Mouse (Mus musculus) embryonic facial prominence, embryonic 11.5 days (tissue): ENCODE results near the gene Serpina1e. TPM values are rescaled to one million over a fixed set of nuclear protein-coding genes. Genes with fewer than 3 reads are reported as not detected.
"Not testable (repeated sequence)": the region's sequence is repeated elsewhere in the genome, so short reads cannot be mapped to it uniquely, and the experiment has no call there.

Source experiments
- ATAC-seq: fragments of 200-750 bp; cut with Nextera tagmentation; replicated peaks from 2 replicates; pipeline ENCODE4 v1.8.0; 2017; ENCODE audit warnings: low read depth; ENCODE audit not compliant: insufficient number of reproducible peaks, low FRiP score, low TSS enrichment
- DNase-seq: peaks from one replicate; pipeline ENCODE4 v3.0.0-alpha.2; 2015; ENCODE audit warnings: low spot score
- H3K27ac ChIP-seq: fragments of 300-500 bp; sonication (generic); replicated peaks from 2 replicates; pipeline ENCODE4 v1.5.1; 2014; ENCODE audit warnings: mild to moderate bottlenecking, low read depth, low read length, control low read depth
- H3K27me3 ChIP-seq: fragments of 300-500 bp; sonication (generic); 2 replicates; pipeline ENCODE4 v1.6.1; 2014; ENCODE audit warnings: mild to moderate bottlenecking, low read length, moderate library complexity, mixed read lengths; ENCODE audit not compliant: control insufficient read depth, insufficient read depth
- H3K36me3 ChIP-seq: fragments of 300-500 bp; sonication (generic); replicated peaks from 2 replicates; pipeline ENCODE4 v1.6.1; 2014; ENCODE audit warnings: low read depth, mild to moderate bottlenecking, low read length, moderate library complexity, mixed read lengths; ENCODE audit not compliant: control insufficient read depth, insufficient read depth
- H3K4me1 ChIP-seq: fragments of 300-500 bp; sonication (generic); 2 replicates; pipeline ENCODE4 v1.6.1; 2014; ENCODE audit warnings: low read length, mixed read lengths; ENCODE audit not compliant: control insufficient read depth, insufficient read depth
- H3K4me2 ChIP-seq: fragments of 300-500 bp; sonication (generic); 2 replicates; pipeline ENCODE4 v1.6.1; 2014; ENCODE audit warnings: low read depth, mild to moderate bottlenecking, control low read depth, low read length, moderate library complexity
- H3K4me3 ChIP-seq: fragments of 300-500 bp; sonication (generic); 2 replicates; pipeline ENCODE4 v1.5.1; 2014; ENCODE audit warnings: low read depth, low read length, control low read depth
- H3K9ac ChIP-seq: fragments of 300-500 bp; sonication (generic); replicated peaks from 2 replicates; pipeline ENCODE4 v1.6.1; 2014; ENCODE audit warnings: mild to moderate bottlenecking, control low read depth, low read length
- H3K9me3 ChIP-seq: fragments of 300-500 bp; sonication (generic); replicated peaks from 2 replicates; pipeline ENCODE4 v1.6.1; 2016; ENCODE audit warnings: mild to moderate bottlenecking, low read length, inconsistent platforms, mixed read lengths; ENCODE audit not compliant: control insufficient read depth
- WGBS: fragments of 180-500 bp; shearing (Covaris S2); extraction: QIAGEN DNeasy Blood & Tissue Kit; methylation state at CpG from one replicate; pipeline ENCODE4 v1.1.7; 2014; 5-methylcytosine and 5-hydroxymethylcytosine counted together
- polyA plus RNA-seq: library from polyadenylated mRNA; unstranded; fragments of >200 nt; fragmentation: Nextera tagmentation; extraction: Ambion mirVana; gene quantifications from 2 replicates; pipeline ENCODE4 v1.2.1, GENCODE M21; 2014

Gene Serpina1e
- polyA plus RNA-seq, 1 experiment from 2014 or later, result not detected

DNA sequence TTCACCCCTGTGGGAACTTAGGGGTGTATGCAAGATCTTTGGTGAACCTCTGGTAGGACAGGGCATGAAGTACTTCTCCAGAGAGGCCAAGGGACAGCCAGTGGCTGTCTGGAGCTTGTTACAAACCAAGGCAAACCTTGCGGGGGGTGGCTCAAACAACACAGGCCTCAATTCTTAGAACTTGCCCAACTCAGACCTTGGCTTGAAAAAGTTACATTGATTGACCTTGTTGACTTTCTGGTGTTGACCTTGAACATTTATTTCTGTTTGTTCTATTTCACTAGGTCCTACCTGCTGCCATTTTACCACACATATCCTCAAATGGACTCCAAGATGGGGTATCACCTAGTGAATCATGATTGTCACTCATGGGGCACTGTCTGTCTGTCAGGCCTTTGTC lies 2.9 kb upstream of the Serpina1e start:
- Histone ChIP-seq H3K36me3 (no peaks in the 10 kb centered on the region), H3K9me3 (no peaks in the 10 kb centered on the region), H3K4me3 (no peak overlapping the region), H3K4me2 (no peak overlapping the region), H3K4me1 (no peaks in the 10 kb centered on the region), H3K27me3 (no peaks in the 10 kb centered on the region), H3K27ac (no peak overlapping the region), H3K9ac (no peak overlapping the region)
- WGBS, result 89% methylated on average over 1 of the region's 1 CpGs
- no peak for DNase-seq
- no peak for ATAC-seq

DNA sequence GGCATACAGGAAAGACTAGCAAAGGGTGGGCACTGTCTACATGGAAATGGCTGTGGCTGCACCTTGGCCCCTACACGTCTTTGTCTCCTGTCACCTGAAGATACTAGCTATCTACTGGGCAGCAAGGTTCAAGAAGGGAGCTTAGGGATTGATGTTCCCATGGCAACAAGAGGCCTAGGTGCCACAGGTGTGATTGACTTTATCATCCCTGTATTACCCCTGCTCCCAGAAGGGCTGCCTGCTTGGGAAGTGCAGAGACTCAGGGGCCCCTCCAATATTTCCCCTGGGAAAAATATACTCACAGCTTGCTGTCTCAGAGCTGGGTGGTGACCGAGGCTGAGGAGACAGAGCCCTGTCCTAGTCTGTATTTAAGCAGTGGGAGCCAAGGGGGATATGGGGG lies 2.2 kb downstream of the Serpina1e start:
- not testable (repeated sequence) for H3K4me3 ChIP-seq
- WGBS, result 81% methylated on average over 2 of the region's 2 CpGs

GRCm38 (mm10) chr12:103952972-103953371 lies 5.8 kb downstream of the Serpina1e start:
- not testable (repeated sequence) for H3K4me2 ChIP-seq, H3K9me3 ChIP-seq, H3K27me3 ChIP-seq, H3K4me3 ChIP-seq, H3K4me1 ChIP-seq, DNase-seq, H3K36me3 ChIP-seq, H3K9ac ChIP-seq, ATAC-seq, H3K27ac ChIP-seq
- 95% methylated on average over 2 of the region's 3 CpGs for WGBS

More for the DNA sequence above, 2.2 kb downstream of the Serpina1e start:
- H3K27ac ChIP-seq, H3K27me3 ChIP-seq, H3K4me2 ChIP-seq, H3K4me1 ChIP-seq, ATAC-seq, H3K9ac ChIP-seq, H3K9me3 ChIP-seq, DNase-seq, H3K36me3 ChIP-seq: not testable (repeated sequence)

- Histone ChIP-seq H3K9me3 (no peaks in the 10 kb centered on the region), H3K4me1 (no peaks in the 10 kb centered on the region), H3K9ac (no peak overlapping the region), H3K4me2 (no peak overlapping the region), H3K27ac (no peak overlapping the region), H3K4me3 (no peak overlapping the region), H3K27me3 (no peaks in the 10 kb centered on the region), H3K36me3 (no peaks in the 10 kb centered on the region)
- no peak for ATAC-seq
- WGBS, result 77% methylated on average over 4 of the region's 4 CpGs
- DNase-seq, result no peak
Measured at GRCm38 (mm10) chr12:103946243-103946642, 12.5 kb downstream of the Serpina1e start.

DNA sequence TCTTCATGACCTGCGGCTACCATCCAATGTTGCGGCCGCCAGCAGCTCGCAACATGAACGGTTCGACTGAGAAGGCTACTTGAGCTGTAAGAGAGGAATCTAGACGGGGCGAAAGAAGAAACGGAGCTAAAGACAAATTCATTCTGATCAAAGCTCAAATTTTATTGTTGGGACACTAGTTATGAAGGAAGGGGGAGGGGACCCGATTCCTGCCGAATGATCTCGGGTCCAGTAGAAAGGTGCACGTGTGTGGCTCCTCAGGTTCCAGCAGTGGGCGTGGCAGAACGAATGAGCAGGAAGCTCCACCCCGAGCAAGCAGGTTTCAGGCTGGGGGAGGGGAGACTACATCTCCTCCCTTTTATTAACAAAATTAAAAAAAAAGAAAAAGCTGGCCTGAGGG lies 49.6 kb downstream of the Serpina1e start:
- H3K4me3 ChIP-seq, H3K4me1 ChIP-seq, H3K4me2 ChIP-seq, H3K27me3 ChIP-seq, DNase-seq, H3K9me3 ChIP-seq, H3K36me3 ChIP-seq, ATAC-seq, H3K27ac ChIP-seq, H3K9ac ChIP-seq: not testable (repeated sequence)
- 90% methylated on average over 10 of the region's 16 CpGs for WGBS

DNA sequence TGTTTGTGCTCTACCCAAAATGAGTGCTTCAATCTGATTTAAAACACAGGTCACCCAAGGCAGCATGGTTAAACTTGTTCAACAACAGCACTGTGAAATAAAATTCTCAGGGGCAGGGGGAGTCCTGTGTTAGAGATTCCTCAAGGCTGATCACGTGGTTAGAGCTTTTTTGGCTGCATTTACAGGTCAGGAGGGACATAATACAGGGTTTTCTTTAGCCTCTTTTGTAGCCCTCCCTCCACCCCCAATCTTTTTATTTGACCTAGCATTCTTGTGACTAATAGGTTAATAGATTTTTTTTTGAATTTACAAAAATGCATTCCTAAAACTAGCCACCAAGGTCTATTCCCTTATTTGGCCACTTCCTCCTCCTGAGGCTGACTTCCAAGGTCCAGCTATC lies 51.0 kb downstream of the Serpina1e start:
- H3K9me3 ChIP-seq, ATAC-seq, H3K4me3 ChIP-seq, H3K36me3 ChIP-seq, H3K27me3 ChIP-seq, DNase-seq, H3K27ac ChIP-seq, H3K4me1 ChIP-seq, H3K4me2 ChIP-seq, H3K9ac ChIP-seq: not testable (repeated sequence)
- WGBS, result 32% methylated on average over 1 of the region's 1 CpGs

- not testable (repeated sequence) for ATAC-seq, H3K36me3 ChIP-seq, H3K27me3 ChIP-seq, DNase-seq, H3K9ac ChIP-seq, H3K27ac ChIP-seq, H3K4me3 ChIP-seq, H3K4me2 ChIP-seq, H3K9me3 ChIP-seq, H3K4me1 ChIP-seq
- WGBS, result 83% methylated on average over 4 of the region's 4 CpGs
Measured at GRCm38 (mm10) chr12:103904837-103905340, 53.9 kb downstream of the Serpina1e start, which contains the start of gene Serpina1c. Gene Serpina1c, minus strand, starts transcription at chr12:103904887.

DNA sequence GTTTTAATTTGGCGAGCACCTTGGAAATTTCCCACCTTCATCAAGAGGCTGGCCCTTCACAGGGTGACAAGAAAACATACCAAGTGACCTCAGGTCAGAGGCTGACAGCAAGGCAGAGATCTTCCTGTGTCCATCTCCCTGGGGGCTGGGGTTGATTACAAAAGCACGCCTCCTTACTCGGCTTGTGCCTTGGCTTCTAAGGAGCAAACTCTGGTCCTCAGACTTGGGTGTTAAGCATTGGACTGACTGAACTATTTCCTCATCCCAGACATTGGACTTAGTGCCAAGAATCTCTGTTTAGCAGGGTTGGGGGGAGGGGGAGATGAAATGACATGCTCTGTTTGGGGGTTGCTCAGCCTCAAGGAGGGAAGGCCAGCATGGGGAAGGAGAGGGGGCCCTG lies 56.8 kb downstream of the Serpina1e start:
- not testable (repeated sequence) for H3K4me1 ChIP-seq

More for the DNA sequence above, 56.8 kb downstream of the Serpina1e start:
- H3K27ac ChIP-seq, H3K36me3 ChIP-seq, H3K9me3 ChIP-seq, ATAC-seq, H3K9ac ChIP-seq, H3K4me2 ChIP-seq, DNase-seq, H3K4me3 ChIP-seq, H3K27me3 ChIP-seq: not testable (repeated sequence)
- WGBS, result 86% methylated on average over 3 of the region's 3 CpGs
